ENCODE assay signal across 21 mouse cellular contexts in genomic region chr15:12714322-12714721, GRCm38 (mm10). TPM values are rescaled to one million over a fixed set of nuclear protein-coding genes. Genes with fewer than 3 reads are reported as not detected.
DNase-seq lines count a peak whose midpoint lies in the region; ATAC-seq lines count a peak whose summit lies in the region.
"Had no signal": no experiment of that assay in that cellular context is flagged by ENCODE, and none has a peak within 500 bp of the region (broad histone marks: within the 10 kb centered on the region; RNA-seq: fewer than 3 reads in every experiment).

No protein-coding gene starts in this region.

- H3K9ac ChIP-seq in heart, embryonic 13.5 days: no peak overlapping the region
- H3K9ac ChIP-seq: hindbrain, embryonic 14.5 days; liver, embryonic 13.5 days; midbrain, embryonic 13.5 days; neural tube, embryonic 15.5 days had no signal

- peak overlapping the region; percentile 73 for H3K27ac ChIP-seq in heart, embryonic 13.5 days (replicated peaks)
- H3K27ac ChIP-seq: embryonic facial prominence, embryonic 10.5 days; hindbrain, embryonic 14.5 days; liver, embryonic 13.5 days; midbrain, embryonic 13.5 days; neural tube, embryonic 15.5 days; stomach, postnatal 0 days had no signal

- no peak overlapping the region for H3K4me3 ChIP-seq in heart, embryonic 13.5 days
- H3K4me3 ChIP-seq: embryonic facial prominence, embryonic 10.5 days; liver, embryonic 13.5 days; midbrain, embryonic 13.5 days; neural tube, embryonic 15.5 days had no signal

- DNase-seq in gastrocnemius, postnatal 14 days: peak; percentile 20
- no peak for DNase-seq in gastrocnemius, postnatal 4 days (ENCODE audit: low spot score in 2 of 2)
- DNase-seq in kidney, adult 9 months: peak; percentile 9
- no peak for DNase-seq in kidney, adult 8-10 months
- DNase-seq in heart, postnatal 10 days: peak; percentile 59 to 63
- DNase-seq in testis, postnatal 10 days (ENCODE audit: low spot score): no peak
- DNase-seq: cerebellum, adult 11-12 months; cerebellum, postnatal 36 days; kidney, postnatal 25 days; left cerebral cortex, postnatal 4 days; liver, embryonic 13.5 days; right cerebral cortex, postnatal 25 days; thymus, postnatal 14 days had no signal

- H3K4me2 ChIP-seq in heart, embryonic 13.5 days: 0 out of 2 replicates have a peak overlapping the region, but pooled peaks have one; percentile 13
- H3K4me2 ChIP-seq: hindbrain, embryonic 14.5 days; liver, embryonic 13.5 days; midbrain, embryonic 13.5 days; neural tube, embryonic 15.5 days had no signal

- H3K27me3 ChIP-seq in heart, embryonic 13.5 days (replicated peaks): no peaks in the 10 kb centered on the region
- H3K27me3 ChIP-seq: liver, embryonic 13.5 days; midbrain, embryonic 13.5 days; neural tube, embryonic 15.5 days had no signal

- no peak for ATAC-seq in heart, embryonic 13.5 days (ENCODE audit: extremely low read depth, insufficient number of reproducible peaks, low FRiP score, low TSS enrichment)
- ATAC-seq: forebrain, embryonic 14.5 days; intestine, postnatal 0 days; midbrain, embryonic 13.5 days had no signal

- intact Hi-C loops in gastrocnemius, postnatal 14 days (cut with DNase I; ENCODE audit: low total_unique reads): no loop called here
- intact Hi-C loops in heart, postnatal 10 days (cut with DNase I): no loop called here

- peaks cover 11% of the 10 kb centered on the region for H3K36me3 ChIP-seq in heart, embryonic 13.5 days
- H3K36me3 ChIP-seq: embryonic facial prominence, embryonic 10.5 days; liver, embryonic 13.5 days; midbrain, embryonic 13.5 days had no signal

- WGBS in heart, embryonic 13.5 days: 39% methylated on average over 2 of the region's 2 CpGs

- peaks cover 35% of the 10 kb centered on the region for H3K4me1 ChIP-seq in heart, embryonic 13.5 days
- H3K4me1 ChIP-seq: liver, embryonic 13.5 days; midbrain, embryonic 13.5 days had no signal

- 0 out of 2 replicates have a peak, but pooled peaks cover 3% of the 10 kb centered on the region for H3K9me3 ChIP-seq in heart, embryonic 13.5 days
- H3K9me3 ChIP-seq: embryonic facial prominence, embryonic 10.5 days; liver, embryonic 13.5 days; midbrain, embryonic 13.5 days; neural tube, embryonic 15.5 days had no signal

RNA-seq across cellular contexts. Expression of gene Pdzd2, which starts 25.4 kb away (rescaled TPM):
- total RNA-seq in gastrocnemius, postnatal 14 days (2021): 10 to 100 TPM; 31.5 to 34.4 TPM
- 10 to 100 TPM; 50.8 to 58.0 TPM for total RNA-seq in gastrocnemius, postnatal 4 days (2021)
- 11.9 and 14.5 TPM in 2 replicates for polyA plus RNA-seq in heart, embryonic 13.5 days (2015; fragmentation: Nextera tagmentation; extraction: Ambion mirVana)
- 100 to 1,000 TPM; 186 to 218 TPM for total RNA-seq in heart, postnatal 10 days (2021)

Comparison
In these comparisons a context has a peak if more than half of its experiments do, and no peak if none do; other contexts are left out.
1. DNase-seq: peak in gastrocnemius, postnatal 14 days (single experiment), kidney, adult 9 months (single experiment) and heart, postnatal 10 days (2 of 2); none in gastrocnemius, postnatal 4 days (0 of 2), kidney, adult 8-10 months (0 of 2) and testis, postnatal 10 days (single experiment).